Mouse (Mus musculus): ENCODE data around the gene Ece1.
"Not testable (repeated sequence)": the region's sequence is repeated elsewhere in the genome, so short reads cannot be mapped to it uniquely, and the experiment has no call there.

Gene Ece1

GRCm38 (mm10) chr4:137862019-137862418, at the start of gene Ece1:
TSS of gene Ece1 (plus strand) at chr4:137862237.
- peak; percentile 95 for DNase-seq

GRCm38 (mm10) chr4:137812946-137813708, 48.9 kb upstream of the Ece1 start:
- DNase-seq = no peak

- no peak for DNase-seq
Observed at GRCm38 (mm10) chr4:137814140-137814539, 47.9 kb upstream of the Ece1 start.

GRCm38 (mm10) chr4:137815473-137815872, 46.6 kb upstream of the Ece1 start:
- DNase-seq = no peak

GRCm38 (mm10) chr4:137816216-137816615, 45.8 kb upstream of the Ece1 start:
- DNase-seq = no peak

- no peak for DNase-seq
Observed at GRCm38 (mm10) chr4:137818341-137818740, 43.7 kb upstream of the Ece1 start.

- DNase-seq = no peak
Observed at GRCm38 (mm10) chr4:137819487-137819886, 42.5 kb upstream of the Ece1 start.

GRCm38 (mm10) chr4:137820721-137821120, 41.3 kb upstream of the Ece1 start:
- no peak for DNase-seq

GRCm38 (mm10) chr4:137822537-137822936, 39.5 kb upstream of the Ece1 start:
- DNase-seq = no peak

GRCm38 (mm10) chr4:137823542-137823941, 38.5 kb upstream of the Ece1 start:
- no peak for DNase-seq

GRCm38 (mm10) chr4:137824881-137825280, 37.2 kb upstream of the Ece1 start:
- no peak for DNase-seq

GRCm38 (mm10) chr4:137830380-137830779, 31.7 kb upstream of the Ece1 start:
- DNase-seq = no peak

- DNase-seq = no peak
Observed at GRCm38 (mm10) chr4:137831598-137831997, 30.4 kb upstream of the Ece1 start.

- DNase-seq = peak; percentile 74
Observed at GRCm38 (mm10) chr4:137835624-137836337, 26.3 kb upstream of the Ece1 start.

GRCm38 (mm10) chr4:137836741-137837140, 25.3 kb upstream of the Ece1 start:
- no peak for DNase-seq

GRCm38 (mm10) chr4:137837792-137838191, 24.2 kb upstream of the Ece1 start:
- no peak for DNase-seq

GRCm38 (mm10) chr4:137838791-137839190, 23.2 kb upstream of the Ece1 start:
- no peak for DNase-seq

GRCm38 (mm10) chr4:137839452-137839851, 22.6 kb upstream of the Ece1 start:
- DNase-seq = no peak

- peak; percentile 75 for DNase-seq
Observed at GRCm38 (mm10) chr4:137844656-137845055, 17.4 kb upstream of the Ece1 start.

GRCm38 (mm10) chr4:137847651-137848050, 14.4 kb upstream of the Ece1 start:
- DNase-seq = not testable (repeated sequence)

- no peak for DNase-seq
Observed at GRCm38 (mm10) chr4:137850161-137850560, 11.9 kb upstream of the Ece1 start.

GRCm38 (mm10) chr4:137851484-137851883, 10.6 kb upstream of the Ece1 start:
- peak; percentile 66 for DNase-seq

GRCm38 (mm10) chr4:137853822-137854221, 8.2 kb upstream of the Ece1 start:
- no peak for DNase-seq

GRCm38 (mm10) chr4:137855741-137856341, 6.2 kb upstream of the Ece1 start:
- peak; percentile 74 for DNase-seq
